Mouse (Mus musculus): Measurements from ENCODE around the gene Gpn1. TPM values are rescaled to one million over a fixed set of nuclear protein-coding genes. Genes with fewer than 3 reads are reported as not detected.
A peak's percentile ranks its signal among the peaks of the same experiment; 100 is the strongest.

The Gpn1 gene
- polyA plus RNA-seq, 1 experiment from 2014 or later = 80.9 TPM

DNA sequence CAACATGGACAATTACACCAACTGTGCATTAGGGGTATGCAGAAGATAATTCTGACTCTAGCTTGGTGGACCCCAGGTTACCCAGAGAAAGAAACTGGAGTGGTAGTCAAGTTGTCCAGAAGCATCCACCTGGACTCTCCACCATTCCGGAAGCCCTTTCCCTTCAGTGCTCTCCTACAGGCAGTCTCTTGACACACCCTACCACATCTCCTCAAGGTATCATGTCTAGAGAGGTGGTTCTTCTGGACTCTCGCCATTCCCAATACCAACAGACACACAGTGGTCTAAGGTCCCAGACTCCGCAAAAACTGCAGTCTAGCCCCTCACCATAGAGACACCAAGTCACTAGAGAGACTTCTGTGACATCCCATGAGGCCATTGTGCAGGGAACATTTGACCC is 9.1 kb upstream of the Gpn1 start, which contains the start of gene 4930548H24Rik:
Gene 4930548H24Rik (plus strand): TSS at position 301 of the 400 bp plus-strand sequence.
- no peak for ATAC-seq (ENCODE audit: low read depth)
- Histone ChIP-seq H3K27me3 (ENCODE audit: control insufficient read depth, insufficient read depth, low read length) (no peaks in the 10 kb centered on the region), H3K27ac (ENCODE audit: low read depth, low read length) (no peak within 1 kb of the TSS), H3K4me2 (ENCODE audit: low read depth, low read length) (no peak within 1 kb of the TSS), H3K9ac (replicated peaks; ENCODE audit: low read depth, low read length) (no peak within 1 kb of the TSS), H3K36me3 (ENCODE audit: control insufficient read depth, insufficient read depth, low read length) (peaks cover 16% of the 10 kb centered on the region; the same call in 1 of the 2 replicates), H3K4me3 (ENCODE audit: low read depth, low read length) (no peak within 1 kb of the TSS), H3K4me1 (ENCODE audit: control insufficient read depth, insufficient read depth, low read length) (no peaks in the 10 kb centered on the region), H3K9me3 (ENCODE audit: control insufficient read depth, low read length) (no peaks in the 10 kb centered on the region)
- 95% methylated on average over 3 of the region's 3 CpGs for WGBS

DNA sequence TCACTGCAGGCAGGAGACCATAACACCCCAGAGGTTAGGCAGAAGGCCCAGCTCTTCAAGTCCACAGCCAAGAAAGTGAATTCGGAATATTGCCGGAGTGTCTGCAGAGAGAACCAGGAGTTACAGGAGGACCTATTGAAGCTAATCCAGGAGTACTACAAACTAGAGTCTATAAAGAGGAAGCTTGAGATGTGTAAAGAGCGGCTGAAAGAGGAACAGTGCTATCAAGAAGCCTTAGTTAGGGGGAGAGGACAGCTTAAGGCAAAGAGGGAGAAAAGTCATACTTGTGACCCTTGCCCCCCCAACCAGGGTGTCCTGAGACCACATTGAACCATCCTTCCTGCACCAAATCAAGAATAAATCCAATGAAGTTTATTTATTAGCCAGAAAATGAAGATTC is 6.7 kb upstream of the Gpn1 start:
- no peak overlapping the region for H3K27ac ChIP-seq (ENCODE audit: low read depth, low read length)
- H3K27me3 ChIP-seq (ENCODE audit: control insufficient read depth, insufficient read depth, low read length) = no peaks in the 10 kb centered on the region
- no peaks in the 10 kb centered on the region for H3K9me3 ChIP-seq (ENCODE audit: control insufficient read depth, low read length)
- H3K4me1 ChIP-seq (ENCODE audit: control insufficient read depth, insufficient read depth, low read length) = no peaks in the 10 kb centered on the region
- ATAC-seq (ENCODE audit: low read depth) = no peak
- H3K36me3 ChIP-seq (ENCODE audit: control insufficient read depth, insufficient read depth, low read length) = no peaks in the 10 kb centered on the region
- 93% methylated on average over 3 of the region's 3 CpGs for WGBS
- no peak overlapping the region for H3K4me2 ChIP-seq (ENCODE audit: low read depth, low read length)
- no peak overlapping the region for H3K9ac ChIP-seq (replicated peaks; ENCODE audit: low read depth, low read length)
- no peak overlapping the region for H3K4me3 ChIP-seq (ENCODE audit: low read depth, low read length)

DNA sequence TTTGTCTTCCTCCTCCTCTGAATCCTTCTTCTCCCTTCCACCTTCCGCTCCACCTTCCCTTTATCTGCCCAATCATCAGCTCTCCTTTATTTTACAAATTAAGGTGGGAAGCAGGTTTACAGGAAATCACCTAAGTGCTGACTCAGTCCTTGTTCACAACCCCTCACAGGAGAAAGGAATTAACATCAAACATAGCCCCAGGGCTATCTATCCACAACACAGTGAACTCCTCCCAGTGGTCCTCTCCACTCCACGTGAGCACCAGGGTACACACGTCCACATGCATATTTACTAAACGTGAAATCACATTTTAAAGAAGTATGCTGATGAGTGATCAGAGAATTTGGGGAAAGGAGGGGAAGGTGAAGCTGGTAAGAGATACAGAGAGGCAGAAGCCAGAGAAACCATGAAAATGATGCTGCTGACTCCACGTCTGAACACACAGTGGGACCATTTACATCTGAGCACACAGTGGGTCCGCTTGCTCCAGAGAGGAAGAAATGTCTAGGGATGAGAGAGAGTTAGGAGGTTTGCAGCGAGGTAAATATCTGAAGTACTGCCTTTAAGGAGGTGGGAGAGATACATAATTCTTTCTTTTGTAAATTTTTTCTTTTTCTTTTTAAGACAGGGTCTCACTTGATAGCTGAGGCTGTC is 5.3 kb upstream of the Gpn1 start:
- Histone ChIP-seq H3K36me3 (ENCODE audit: control insufficient read depth, insufficient read depth, low read length) (no peaks in the 10 kb centered on the region), H3K27me3 (ENCODE audit: control insufficient read depth, insufficient read depth, low read length) (no peaks in the 10 kb centered on the region), H3K27ac (ENCODE audit: low read depth, low read length) (no peak overlapping the region), H3K4me2 (ENCODE audit: low read depth, low read length) (no peak overlapping the region), H3K9ac (replicated peaks; ENCODE audit: low read depth, low read length) (no peak overlapping the region), H3K4me3 (ENCODE audit: low read depth, low read length) (no peak overlapping the region), H3K9me3 (ENCODE audit: control insufficient read depth, low read length) (no peaks in the 10 kb centered on the region), H3K4me1 (ENCODE audit: control insufficient read depth, insufficient read depth, low read length) (0 out of 2 replicates have a peak, but pooled peaks cover 2% of the 10 kb centered on the region)
- ATAC-seq (ENCODE audit: low read depth) = no peak
- WGBS = 66% methylated on average over 7 of the region's 7 CpGs

DNA sequence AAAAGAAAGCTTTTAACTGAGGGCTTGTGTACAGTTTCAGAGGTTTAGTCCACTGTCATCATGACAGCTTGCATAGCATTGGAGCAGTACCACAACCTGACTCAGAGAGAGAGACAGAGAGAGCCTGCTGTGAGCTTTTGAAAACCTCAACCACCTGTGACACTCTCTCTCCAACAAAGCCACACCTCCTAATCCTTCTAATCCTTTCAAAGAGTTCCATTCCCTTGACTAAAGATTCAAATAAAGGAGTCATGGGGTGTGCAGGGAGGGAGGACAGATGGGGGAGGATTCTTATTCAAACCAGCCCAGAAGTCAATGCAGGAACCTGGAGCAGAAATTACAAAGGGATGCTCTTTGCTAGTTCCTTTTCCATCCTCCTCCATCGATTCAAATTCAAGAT is 2.5 kb upstream of the Gpn1 start:
- Histone ChIP-seq H3K9me3 (ENCODE audit: control insufficient read depth, low read length) (no peaks in the 10 kb centered on the region), H3K4me1 (ENCODE audit: control insufficient read depth, insufficient read depth, low read length) (peaks cover 9% of the 10 kb centered on the region; the same call in 1 of the 2 replicates), H3K27ac (ENCODE audit: low read depth, low read length) (no peak overlapping the region), H3K4me2 (ENCODE audit: low read depth, low read length) (no peak overlapping the region), H3K36me3 (ENCODE audit: control insufficient read depth, insufficient read depth, low read length) (no peaks in the 10 kb centered on the region), H3K4me3 (ENCODE audit: low read depth, low read length) (no peak overlapping the region), H3K9ac (replicated peaks; ENCODE audit: low read depth, low read length) (no peak overlapping the region), H3K27me3 (ENCODE audit: control insufficient read depth, insufficient read depth, low read length) (no peaks in the 10 kb centered on the region)
- no peak for ATAC-seq (ENCODE audit: low read depth)
- 48% methylated on average over 1 of the region's 1 CpGs for WGBS

DNA sequence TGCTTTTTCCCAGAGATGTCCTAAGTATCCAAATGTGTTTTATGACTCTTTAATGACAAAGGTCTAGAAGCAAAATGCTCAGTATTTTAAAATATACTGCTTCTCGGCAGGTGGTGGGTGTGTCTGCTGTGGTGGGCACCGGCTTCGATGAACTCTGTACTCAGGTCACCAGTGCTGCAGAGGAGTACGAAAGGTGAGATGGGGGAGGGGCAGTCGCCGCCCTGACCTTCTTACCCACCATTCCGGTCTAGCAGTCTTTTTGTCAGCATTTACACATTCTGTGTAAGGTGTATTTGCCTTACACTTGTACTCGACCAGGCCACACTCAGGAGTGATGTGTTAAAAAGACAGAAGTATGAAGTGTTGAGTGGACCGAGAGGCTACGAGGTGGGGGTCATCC is 10.3 kb downstream of the Gpn1 start:
- no peaks in the 10 kb centered on the region for H3K27me3 ChIP-seq (ENCODE audit: control insufficient read depth, insufficient read depth, low read length)
- ATAC-seq (ENCODE audit: low read depth) = no peak
- WGBS = 96% methylated on average over 10 of the region's 10 CpGs

DNA sequence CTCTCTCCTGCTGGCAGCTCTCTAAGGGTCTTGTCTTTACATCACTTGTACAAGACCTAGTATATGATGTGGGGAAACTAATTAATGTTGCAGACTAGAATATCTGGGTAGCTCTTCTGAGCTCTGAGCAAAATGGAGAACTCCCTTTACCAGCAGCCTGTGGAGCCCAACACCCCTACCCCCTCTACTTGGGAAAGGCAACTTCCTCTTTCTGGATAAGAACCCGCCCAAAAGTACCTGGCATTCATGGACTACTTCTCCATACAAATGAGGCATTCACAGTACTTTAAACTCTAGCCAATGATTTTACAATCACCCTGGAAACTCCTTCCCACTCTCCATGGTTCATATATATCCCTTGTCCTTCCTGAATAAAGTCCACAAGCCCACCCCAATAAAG is 17.9 kb downstream of the Gpn1 start:
- Histone ChIP-seq H3K4me1 (ENCODE audit: control insufficient read depth, insufficient read depth, low read length) (no peaks in the 10 kb centered on the region), H3K9ac (replicated peaks; ENCODE audit: low read depth, low read length) (no peak overlapping the region), H3K4me3 (ENCODE audit: low read depth, low read length) (no peak overlapping the region), H3K4me2 (ENCODE audit: low read depth, low read length) (no peak overlapping the region), H3K36me3 (ENCODE audit: control insufficient read depth, insufficient read depth, low read length) (peaks cover 46% of the 10 kb centered on the region), H3K27me3 (ENCODE audit: control insufficient read depth, insufficient read depth, low read length) (no peaks in the 10 kb centered on the region), H3K27ac (ENCODE audit: low read depth, low read length) (no peak overlapping the region), H3K9me3 (ENCODE audit: control insufficient read depth, low read length) (no peaks in the 10 kb centered on the region)
- ATAC-seq (ENCODE audit: low read depth) = no peak
- 90% methylated on average over 1 of the region's 1 CpGs for whole genome bisulfite sequencing

More for the DNA sequence above, 10.3 kb downstream of the Gpn1 start:
- Histone ChIP-seq H3K4me2 (ENCODE audit: low read depth, low read length) (no peak overlapping the region), H3K27ac (ENCODE audit: low read depth, low read length) (no peak overlapping the region), H3K9ac (replicated peaks; ENCODE audit: low read depth, low read length) (no peak overlapping the region), H3K4me3 (ENCODE audit: low read depth, low read length) (no peak overlapping the region), H3K36me3 (ENCODE audit: control insufficient read depth, insufficient read depth, low read length) (peaks cover 65% of the 10 kb centered on the region), H3K9me3 (ENCODE audit: control insufficient read depth, low read length) (no peaks in the 10 kb centered on the region), H3K4me1 (ENCODE audit: control insufficient read depth, insufficient read depth, low read length) (no peaks in the 10 kb centered on the region)

DNA sequence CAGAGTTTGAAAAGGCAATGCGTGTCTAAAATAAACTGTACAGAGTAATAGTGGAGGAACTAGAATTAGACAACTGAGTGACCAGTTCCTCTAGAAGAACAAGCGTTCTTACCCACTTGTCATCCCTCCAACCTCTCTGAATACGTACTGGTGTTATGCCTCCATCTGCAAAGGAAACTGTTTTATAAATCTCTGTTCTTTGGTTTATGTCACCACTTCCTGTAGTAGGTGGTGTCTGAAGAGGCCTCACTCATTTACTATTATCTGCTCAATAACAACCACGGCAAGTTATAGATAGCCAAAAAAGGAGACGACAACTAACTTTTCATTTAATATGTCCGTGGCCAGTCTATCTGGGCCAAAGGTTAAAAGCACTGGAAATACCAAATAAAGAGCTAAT is 26.0 kb downstream of the Gpn1 start:
- H3K4me1 ChIP-seq (ENCODE audit: control insufficient read depth, insufficient read depth, low read length) = peaks cover 3% of the 10 kb centered on the region
- WGBS = 95% methylated on average over 6 of the region's 6 CpGs
- no peak overlapping the region for H3K4me2 ChIP-seq (ENCODE audit: low read depth, low read length)
- no peaks in the 10 kb centered on the region for H3K27me3 ChIP-seq (ENCODE audit: control insufficient read depth, insufficient read depth, low read length)
- no peak overlapping the region for H3K4me3 ChIP-seq (ENCODE audit: low read depth, low read length)
- no peak overlapping the region for H3K27ac ChIP-seq (ENCODE audit: low read depth, low read length)
- H3K9me3 ChIP-seq (ENCODE audit: control insufficient read depth, low read length) = no peaks in the 10 kb centered on the region
- peaks cover 36% of the 10 kb centered on the region for H3K36me3 ChIP-seq (ENCODE audit: control insufficient read depth, insufficient read depth, low read length)
- no peak for ATAC-seq (ENCODE audit: low read depth)
- no peak overlapping the region for H3K9ac ChIP-seq (replicated peaks; ENCODE audit: low read depth, low read length)

DNA sequence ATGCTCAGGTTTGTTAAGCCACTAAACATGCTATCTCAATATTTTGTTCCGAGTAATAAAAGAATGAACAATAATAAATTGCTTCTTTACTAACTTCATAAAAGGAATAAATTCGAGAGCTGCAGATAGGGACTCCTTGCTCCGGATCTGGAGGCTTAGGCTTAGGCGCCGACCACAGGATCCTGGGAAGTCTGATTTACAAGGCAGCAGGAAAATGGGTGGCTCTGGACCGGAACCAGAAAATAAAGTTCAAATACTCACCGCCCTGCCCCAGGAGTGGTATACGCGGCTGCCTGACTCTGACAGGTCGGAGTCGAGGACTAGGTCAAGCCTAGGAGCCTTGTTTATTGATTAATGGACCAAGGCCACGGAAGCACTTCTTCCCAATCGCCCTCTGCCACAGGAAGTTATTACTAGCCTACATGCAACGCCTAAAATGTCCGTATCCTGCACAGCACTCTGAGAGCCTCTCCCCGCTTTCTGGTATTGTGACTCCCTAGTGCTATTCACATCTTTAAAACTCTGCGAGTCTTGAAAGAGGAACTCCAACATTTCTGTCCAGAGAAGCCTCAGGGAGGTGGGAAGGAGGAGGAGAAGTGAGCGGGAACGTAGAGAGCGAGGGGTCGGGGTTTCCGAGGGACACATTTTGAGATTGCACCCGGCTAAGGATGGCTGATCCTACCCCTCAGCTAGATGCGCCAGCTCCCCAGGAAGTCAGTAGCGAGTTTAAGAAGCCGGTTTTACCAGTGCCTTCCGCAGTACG is 32.0 kb downstream of the Gpn1 start, which contains the start of gene Slc4a1ap:
Gene Slc4a1ap (plus strand): TSS at position 642 of the 763 bp plus-strand sequence.
- H3K9ac ChIP-seq (replicated peaks; ENCODE audit: low read depth, low read length) = peak within 1 kb of the TSS; percentile 77
- WGBS = under 1% methylated on average over 28 of the region's 28 CpGs
- peak within 1 kb of the TSS; percentile 100 for H3K4me2 ChIP-seq (ENCODE audit: low read depth, low read length)
- peak; percentile 93 for ATAC-seq (ENCODE audit: low read depth)
- peak within 1 kb of the TSS; percentile 81; the same call in 1 of the 2 replicates for H3K27ac ChIP-seq (ENCODE audit: low read depth, low read length)
- peaks cover 19% of the 10 kb centered on the region for H3K36me3 ChIP-seq (ENCODE audit: control insufficient read depth, insufficient read depth, low read length)
- H3K4me1 ChIP-seq (ENCODE audit: control insufficient read depth, insufficient read depth, low read length) = peaks cover 19% of the 10 kb centered on the region
- peak within 1 kb of the TSS; percentile 97 for H3K4me3 ChIP-seq (ENCODE audit: low read depth, low read length)
- no peaks in the 10 kb centered on the region for H3K27me3 ChIP-seq (ENCODE audit: control insufficient read depth, insufficient read depth, low read length)
- no peaks in the 10 kb centered on the region for H3K9me3 ChIP-seq (ENCODE audit: control insufficient read depth, low read length)

DNA sequence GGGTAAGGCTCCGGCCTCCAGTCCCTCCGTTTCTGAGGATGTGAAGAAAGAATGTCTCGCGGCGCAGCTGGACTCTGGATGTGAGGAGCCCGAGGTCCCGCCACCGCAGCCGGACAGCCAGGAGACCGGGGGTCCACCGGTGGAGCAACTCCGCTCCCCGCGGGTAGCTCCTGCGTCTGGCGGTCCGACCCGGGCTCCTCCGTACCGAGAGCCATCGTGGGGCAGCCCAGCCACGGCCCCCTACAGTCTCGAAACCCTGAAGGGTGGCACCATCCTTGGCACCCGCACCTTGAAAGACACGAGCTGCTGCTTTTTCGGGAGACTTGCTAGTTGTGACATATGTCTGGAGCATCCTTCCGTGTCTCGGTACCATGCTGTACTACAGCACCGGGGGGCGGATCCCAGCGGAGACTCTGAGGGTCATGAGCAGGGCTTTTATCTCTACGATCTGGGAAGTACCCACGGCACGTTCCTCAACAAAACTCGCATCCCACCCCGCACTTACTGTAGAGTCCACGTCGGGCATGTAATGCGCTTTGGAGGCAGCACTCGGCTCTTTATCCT is 32.7 kb downstream of the Gpn1 start:
- ATAC-seq (ENCODE audit: low read depth) = peak; percentile 52
- H3K4me2 ChIP-seq (ENCODE audit: low read depth, low read length) = peak overlapping the region; percentile 100
- H3K9ac ChIP-seq (replicated peaks; ENCODE audit: low read depth, low read length) = peak overlapping the region; percentile 77
- H3K4me3 ChIP-seq (ENCODE audit: low read depth, low read length) = peak overlapping the region; percentile 97
- H3K27ac ChIP-seq (ENCODE audit: low read depth, low read length) = peak overlapping the region; percentile 81; the same call in 1 of the 2 replicates
- 4% methylated on average over 40 of the region's 40 CpGs for WGBS
- H3K27me3 ChIP-seq (ENCODE audit: control insufficient read depth, insufficient read depth, low read length) = no peaks in the 10 kb centered on the region
- H3K9me3 ChIP-seq (ENCODE audit: control insufficient read depth, low read length) = no peaks in the 10 kb centered on the region
- peaks cover 23% of the 10 kb centered on the region for H3K36me3 ChIP-seq (ENCODE audit: control insufficient read depth, insufficient read depth, low read length)
- H3K4me1 ChIP-seq (ENCODE audit: control insufficient read depth, insufficient read depth, low read length) = peaks cover 19% of the 10 kb centered on the region

All from neural tube, embryonic 14.5 days (tissue).